Mouse (Mus musculus): ENCODE measurements at regions not wholly inside any gene's neighbourhood (a gene's known extent, or its start where the extent isn't known, plus 50 kb on each side); places are given as distances from the start of the nearest gene placed in this dataset.
A peak's percentile ranks its signal among the peaks of the same experiment; 100 is the strongest.

DNA sequence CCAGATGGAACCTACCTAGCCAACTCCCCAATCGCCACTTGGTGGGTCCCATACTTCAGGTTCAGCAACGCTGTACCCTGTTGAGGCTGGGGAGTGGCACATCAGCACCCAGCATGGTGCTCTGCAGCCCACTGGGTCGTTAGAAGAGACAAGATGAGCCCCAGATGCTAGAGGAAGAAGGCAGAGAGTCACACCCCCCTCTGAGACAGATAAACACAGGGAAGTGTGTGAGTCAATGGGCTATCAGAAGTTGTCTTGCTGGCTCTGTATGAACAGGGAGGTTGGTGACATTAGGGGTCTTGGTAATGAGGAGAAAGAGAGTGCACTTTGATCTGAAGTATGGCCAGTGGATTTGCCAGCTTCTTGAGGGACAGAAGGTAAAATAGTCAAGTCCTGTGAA, 101.7 kb upstream of the Mki67 start:
- DNase-seq (ENCODE audit: low spot score in 2 of 2), result no peak

DNA sequence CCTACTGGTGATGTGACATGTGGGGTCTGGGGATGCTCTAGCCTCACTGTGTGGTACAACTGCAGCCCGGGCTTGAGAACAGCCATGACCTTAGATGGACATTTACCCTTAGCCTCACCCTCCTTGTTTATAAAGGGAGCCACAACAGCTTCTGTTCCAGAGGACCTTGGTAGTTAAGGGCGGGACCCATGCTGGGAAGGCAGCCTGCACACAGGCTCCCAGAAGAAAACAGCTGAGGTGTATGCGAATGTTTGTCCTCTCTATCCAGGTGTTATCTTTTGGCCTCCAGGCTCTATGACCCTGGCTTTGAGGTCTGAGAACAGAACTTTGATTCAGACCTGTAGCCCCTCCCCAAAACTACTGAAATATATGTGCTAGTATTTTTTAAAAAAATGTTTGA, 102.1 kb upstream of the Mki67 start:
- DNase-seq (ENCODE audit: low spot score in 2 of 2), result no peak

DNA sequence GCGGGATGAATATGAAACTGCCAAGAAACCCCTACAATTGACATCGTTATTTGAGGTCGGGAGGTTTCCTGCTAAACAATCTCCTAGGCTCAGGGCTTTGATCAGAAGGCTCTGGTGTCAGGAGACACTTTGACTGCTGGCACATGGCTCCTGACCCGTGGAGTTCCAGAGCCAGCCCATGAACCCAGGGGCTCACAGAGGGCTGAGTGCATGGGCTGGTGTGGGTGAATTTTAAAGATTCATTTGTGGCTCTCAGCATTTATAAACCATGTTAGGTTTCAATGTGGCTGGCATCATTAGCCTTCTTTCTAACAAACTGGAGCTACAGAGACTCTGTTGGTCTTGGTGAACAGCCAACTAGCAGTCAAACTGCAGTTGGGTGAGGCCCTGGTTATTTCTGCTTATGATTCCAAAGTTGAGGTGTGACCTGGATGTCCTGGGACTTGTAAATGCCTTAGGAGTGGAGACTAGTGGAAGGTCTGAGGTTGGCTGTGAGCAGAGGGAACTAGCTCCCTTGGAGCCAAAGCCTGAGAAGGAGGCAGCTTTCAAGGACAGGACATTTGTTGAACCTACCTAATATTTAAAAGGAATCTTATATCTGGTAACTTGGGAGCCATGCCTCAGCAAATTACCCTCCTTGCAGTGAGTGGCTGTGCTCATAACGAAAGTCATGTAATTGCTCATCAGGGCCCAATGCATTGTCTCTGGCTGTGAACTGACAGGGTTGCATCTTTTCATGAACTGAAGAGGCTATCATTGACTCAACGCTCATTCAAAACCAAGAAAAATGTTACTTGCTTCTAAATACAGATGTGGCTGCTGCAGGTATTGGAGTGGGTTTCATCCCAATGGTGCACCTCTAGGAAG, 108.0 kb upstream of the Mki67 start:
- no peak for DNase-seq (ENCODE audit: low spot score in 2 of 2)

DNA sequence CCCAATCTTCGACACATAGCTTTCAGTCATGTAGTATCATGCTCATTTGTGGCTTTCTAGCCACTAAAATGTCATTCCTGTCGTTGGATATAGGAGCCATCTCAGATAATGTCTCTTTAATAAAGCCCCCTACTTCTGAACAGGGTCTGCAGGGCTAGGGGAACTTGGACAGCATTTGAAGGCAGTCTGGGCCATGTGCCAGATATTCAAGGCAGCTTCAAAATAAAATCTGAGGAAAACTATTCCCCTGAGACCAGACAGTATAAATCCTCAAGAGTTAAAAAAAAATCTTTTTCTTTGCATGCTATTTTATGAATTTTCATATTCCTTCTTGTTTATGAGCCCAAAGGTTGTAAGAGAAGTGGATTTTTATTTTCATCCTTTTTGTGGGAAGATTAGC, 113.1 kb upstream of the Mki67 start:
- DNase-seq (ENCODE audit: low spot score in 2 of 2), result no peak

DNA sequence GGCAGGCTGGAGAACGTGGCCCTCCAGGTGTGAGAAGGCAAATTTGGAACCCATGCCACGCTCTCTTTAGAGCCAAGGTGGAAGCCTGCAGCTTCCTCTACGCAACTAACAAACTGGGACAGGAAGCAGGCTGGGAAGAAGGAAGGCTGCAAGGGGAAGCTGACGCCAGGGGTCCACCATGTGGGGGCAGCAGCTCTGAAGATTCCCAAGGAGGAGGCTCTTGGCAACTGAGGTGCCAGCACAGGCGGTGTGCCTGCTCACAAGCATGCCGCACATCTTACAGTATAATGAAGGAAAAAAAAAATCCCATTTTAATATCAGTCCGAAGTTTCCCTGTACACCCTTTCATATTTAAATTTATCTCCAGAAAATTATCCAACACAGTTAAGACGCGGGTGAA, 117.3 kb upstream of the Mki67 start:
- no peak for DNase-seq (ENCODE audit: low spot score in 2 of 2)

DNA sequence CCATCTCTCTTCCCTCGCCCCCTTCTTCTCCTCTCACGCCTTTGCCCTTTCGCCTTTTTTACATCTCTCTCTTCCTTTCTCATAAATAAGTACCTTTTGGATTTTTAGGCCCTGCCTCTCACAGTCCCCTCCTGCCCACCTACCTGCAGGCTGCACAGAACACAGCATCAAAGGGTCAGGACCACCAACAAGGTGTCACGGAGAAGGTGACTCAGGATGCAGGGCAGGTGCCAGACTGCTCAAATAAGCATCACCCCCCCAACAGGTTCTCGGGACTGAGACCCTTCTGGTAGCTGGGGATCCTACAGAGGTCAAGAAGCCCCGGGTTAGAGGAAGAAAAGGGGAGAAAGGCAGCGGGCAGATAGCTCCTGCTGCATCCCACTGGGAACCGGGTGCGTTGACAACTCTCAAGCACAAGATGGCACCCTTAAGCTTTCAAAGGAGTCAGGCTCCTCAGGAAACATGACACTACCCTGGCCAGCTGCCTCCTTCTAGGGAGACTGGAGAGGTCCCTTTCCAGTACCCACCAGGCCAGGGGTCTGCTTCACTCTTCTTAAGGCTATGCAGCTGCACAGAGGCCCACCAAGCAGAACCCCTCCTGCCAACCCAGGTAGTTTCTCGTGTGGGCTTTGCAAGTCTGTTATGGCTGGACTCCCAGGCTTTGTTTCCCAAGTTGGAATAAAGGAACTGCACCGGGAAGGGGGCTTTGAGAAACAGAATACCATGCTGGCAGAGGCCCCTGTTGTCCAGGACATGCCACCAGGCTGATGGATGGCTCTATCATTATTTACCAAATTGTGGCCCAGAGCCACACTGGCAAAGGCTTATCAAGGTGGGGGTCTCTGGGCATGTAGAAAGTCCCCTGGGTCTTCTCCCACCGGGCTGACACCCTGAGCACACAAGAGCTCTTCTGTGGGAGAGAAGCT, 120.9 kb upstream of the Mki67 start:
- peak; percentile 69 to 85 for DNase-seq (ENCODE audit: low spot score in 2 of 2)

DNA sequence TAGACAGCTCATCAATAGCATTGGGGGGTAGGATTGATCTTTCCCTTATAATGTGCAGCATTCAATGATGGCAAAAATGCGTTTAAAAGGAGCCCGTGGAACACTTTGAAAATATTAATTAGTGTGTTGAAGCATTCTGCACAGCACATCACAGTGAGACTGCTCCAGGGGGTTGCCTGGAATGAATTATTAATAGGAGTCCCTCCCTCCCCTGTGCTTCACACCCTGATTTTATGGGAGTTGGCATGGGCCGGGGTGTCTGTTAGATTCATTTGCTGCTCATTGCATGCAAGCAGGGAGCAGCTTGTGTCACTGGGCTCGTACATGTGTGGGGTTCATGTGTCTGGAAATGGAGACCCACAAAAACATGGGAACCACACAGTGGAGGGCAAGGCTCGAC, 127.9 kb upstream of the Mki67 start:
- no peak for DNase-seq (ENCODE audit: low spot score in 2 of 2)

DNA sequence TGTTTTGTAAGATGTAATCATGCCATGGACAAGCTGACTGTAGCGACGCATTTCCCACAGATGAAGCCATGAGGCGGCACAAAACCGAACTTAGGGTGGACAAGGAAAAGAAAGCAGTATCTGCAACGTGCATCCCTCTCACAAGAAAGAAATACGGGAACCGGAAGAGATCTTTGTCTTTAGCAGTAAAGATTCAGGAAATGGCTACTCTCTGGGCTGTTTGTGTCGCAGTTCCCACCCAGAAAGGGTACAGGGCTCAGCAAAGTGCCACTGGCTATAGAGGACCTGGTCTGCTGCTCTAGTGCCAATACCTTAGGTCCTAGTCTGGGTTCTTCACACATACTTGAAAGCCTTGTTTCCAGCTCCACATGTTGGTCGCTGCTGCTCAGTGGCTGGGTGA, 131.1 kb upstream of the Mki67 start:
- no peak for DNase-seq (ENCODE audit: low spot score in 2 of 2)

DNA sequence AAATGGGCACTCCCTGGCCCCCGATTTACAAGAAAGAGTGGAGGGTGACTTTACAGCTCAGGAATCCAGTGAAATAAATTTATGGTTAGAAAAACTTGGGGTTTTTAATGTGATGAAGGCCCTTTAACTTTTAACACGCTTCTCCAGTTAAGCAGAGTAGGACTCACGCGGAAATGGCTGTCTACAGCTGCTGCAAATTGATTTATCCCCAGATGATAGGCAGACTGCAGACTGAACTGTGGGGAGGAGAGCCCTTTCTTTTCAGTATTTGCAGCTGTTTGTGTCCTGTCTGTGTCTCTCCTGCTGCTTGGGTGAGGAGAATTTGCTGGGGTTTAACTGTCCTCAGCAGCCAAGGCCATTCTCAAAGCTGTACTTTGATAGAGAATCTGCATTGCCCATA, 132.0 kb upstream of the Mki67 start:
- no peak for DNase-seq (ENCODE audit: low spot score in 2 of 2)

DNA sequence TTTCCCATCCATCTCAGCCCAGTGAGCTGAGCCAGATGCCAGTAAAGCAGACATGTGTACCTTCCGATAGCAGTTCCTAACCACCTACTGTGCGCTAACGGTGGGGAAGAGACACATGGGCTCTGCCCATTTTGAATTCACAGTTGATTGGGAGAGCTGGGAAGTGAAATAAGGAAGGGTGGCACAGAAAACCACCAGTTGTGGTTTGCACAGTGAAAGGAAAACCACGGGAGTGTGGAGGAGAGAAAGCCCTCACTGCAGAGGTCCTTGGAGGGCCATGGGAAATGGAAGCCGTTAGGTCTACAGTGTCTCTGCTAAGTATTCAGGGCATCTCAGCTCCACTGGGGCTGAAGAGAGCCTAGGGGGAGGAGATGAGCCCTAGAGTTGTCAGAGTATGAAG, 132.7 kb upstream of the Mki67 start:
- no peak for DNase-seq (ENCODE audit: low spot score in 2 of 2)

DNA sequence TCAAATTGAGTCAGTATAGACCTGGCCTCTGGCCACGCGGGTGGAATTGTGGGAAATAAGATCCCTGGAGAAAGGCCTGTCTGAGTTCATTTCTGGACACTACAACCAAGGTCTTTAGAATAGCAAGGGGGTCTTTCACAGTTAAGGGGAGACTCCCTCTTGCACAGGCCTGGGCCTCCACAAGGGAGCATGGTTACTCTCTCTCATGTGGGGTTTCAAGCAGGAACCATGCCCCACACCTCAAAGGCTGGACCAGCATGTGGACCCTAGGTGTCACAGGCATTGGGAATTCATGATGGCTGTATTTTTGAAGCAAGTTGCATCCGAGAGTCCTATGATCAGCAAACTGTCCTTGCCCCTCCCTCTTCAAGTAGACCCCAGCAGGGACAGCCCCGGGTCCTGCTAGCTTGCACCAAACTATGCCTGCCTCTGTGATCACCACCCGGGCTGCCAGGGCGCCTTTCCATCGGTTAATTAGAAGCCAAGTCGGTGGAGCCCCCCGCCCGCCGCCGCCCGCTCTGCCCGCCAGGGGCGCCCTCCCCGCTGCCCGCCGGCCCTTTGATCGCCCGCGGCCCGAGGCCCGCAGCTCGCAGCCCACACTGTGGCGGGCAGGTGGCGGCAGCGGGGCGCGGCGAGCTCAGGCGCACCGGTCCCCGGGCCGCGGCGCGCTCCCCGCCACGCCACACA, 137.1 kb upstream of the Mki67 start:
- DNase-seq (ENCODE audit: low spot score in 2 of 2), result peak; percentile 27 to 35

DNA sequence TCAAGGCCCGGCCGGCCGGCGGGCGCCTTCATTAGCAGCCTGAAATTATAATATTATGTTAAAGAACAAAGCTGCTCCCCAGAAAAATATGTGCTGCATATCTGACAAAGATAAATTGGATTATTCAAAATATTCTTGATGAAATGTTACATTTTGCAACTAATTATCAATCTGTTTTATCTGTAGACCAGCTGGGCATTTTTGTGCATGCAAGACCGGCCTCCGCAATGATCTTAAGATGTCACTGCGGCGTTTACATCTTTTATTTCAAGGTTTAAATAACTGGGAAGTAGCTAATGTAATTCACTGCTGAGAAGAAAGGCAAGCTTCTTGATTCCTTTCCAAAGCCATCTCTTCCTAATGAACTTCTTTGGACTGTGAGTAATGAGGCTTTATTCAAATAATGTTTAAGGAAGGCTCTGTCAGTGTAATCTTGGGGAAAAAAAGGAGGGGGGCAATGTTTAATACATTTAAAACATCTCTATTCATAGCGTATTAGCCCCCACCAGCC, 137.7 kb upstream of the Mki67 start:
- no peak for DNase-seq (ENCODE audit: low spot score in 2 of 2)

DNA sequence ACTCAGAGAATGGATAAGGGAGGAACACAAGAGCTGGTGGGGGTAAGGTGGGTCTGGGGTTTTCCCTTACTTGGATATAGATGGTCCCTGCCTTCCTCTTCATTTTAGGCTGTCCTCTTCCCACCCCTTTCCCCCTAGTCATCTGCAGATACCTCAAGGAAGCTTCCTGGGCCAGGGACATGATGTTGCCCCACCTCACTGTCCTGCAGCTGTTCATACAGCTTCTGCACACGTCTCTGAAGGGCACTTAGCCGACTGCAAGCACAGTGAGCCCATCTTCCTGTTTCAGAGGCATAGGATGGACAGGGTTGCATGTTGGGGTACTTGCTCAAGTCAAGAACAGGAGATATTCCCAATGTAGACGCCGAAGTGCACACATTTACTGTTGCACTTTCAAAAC, 144.1 kb upstream of the Mki67 start:
- no peak for DNase-seq (ENCODE audit: low spot score in 2 of 2)

DNA sequence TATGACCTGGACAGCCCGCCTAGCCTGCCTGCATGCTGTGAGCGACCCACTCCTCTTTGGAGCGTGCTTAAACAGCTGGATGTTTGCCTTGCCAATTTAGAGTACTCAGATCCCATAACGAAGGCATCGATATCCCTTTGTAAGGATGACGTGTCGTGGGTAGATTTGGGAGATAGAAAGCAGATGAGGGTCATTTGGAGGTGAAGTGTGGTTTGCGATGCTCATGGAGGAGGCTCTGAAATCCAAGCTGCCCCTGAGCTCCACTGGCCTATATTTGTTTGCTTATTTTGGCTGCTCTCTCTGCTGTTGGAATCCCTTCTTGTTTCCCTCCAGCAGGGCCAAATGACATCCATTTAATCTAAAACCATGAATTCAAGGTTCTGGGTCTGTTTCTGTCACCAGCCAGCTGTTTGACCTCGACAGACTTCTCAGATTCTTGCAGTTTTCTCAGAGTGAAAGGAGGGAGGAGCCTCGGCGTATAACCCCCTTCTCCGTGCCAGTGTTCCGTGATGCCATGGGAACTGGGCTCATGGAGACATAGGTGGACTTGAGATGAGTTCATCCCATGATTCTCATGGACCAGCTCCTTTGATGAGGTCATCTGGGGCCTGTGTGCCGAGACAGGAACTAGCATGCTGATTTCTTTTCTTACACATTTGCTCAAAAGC, 144.7 kb upstream of the Mki67 start:
- DNase-seq (ENCODE audit: low spot score in 2 of 2), result peak in 1 of 2 experiments; percentile 31

DNA sequence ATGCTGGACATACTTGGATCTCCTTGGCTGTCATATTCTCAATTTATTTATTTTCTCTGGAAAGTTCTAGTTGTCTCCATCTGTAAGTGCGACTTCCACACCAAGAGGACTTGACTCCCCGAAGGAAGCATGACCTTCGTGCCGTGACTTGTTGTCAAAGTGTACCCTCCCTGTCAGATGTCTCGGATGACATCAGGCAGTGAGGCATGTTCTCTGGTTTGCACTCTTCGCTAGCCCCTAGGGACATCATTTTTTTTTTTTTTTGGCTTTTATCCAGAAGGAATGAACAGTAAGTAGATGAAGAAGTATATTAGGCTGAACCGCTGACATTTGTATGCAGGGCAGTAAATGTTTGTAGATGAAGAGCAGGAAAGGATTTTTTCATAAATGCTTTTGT, 145.2 kb upstream of the Mki67 start:
- no peak for DNase-seq (ENCODE audit: low spot score in 2 of 2)

DNA sequence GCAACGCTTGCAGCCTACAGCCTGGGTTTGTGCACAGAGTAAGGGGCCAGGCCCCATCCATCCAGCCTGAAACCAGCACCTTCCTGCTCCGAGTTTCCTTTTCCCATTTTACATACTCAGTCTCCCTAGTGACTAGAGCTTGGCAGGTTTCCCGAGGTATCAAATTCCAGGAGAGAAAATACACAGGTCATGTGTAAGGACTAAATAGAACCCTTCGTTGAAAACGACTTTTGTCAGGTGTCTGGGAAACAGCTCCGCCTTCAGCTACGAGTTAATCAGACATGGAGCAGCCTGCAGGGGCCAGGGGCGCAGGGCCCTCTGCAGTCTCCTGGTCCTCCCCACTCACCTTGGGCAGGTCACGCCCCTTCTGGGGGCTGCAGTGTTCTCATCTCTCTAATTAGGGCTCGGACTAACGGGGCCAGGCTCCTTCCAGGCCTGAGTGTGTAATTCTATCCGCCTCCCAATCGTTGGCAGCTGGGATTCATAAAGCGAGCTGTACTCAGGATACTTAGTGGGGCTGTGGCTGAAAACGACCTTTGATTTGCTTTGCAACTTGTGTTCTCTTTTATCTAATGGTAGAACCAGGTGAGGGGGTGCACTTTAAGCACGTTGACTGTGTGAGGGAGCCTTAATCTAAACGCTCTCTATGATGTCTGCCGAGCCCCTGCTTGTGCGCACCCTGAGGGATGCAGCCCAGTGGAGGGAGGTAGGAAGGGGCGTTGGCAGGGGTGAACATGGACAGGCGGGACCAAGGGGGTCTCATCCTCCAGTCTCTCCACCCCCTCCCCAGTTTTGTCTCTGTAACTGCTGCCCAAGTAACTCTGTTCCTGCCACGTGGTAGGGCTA, 147.6 kb upstream of the Mki67 start:
- DNase-seq (ENCODE audit: low spot score in 2 of 2), result no peak

DNA sequence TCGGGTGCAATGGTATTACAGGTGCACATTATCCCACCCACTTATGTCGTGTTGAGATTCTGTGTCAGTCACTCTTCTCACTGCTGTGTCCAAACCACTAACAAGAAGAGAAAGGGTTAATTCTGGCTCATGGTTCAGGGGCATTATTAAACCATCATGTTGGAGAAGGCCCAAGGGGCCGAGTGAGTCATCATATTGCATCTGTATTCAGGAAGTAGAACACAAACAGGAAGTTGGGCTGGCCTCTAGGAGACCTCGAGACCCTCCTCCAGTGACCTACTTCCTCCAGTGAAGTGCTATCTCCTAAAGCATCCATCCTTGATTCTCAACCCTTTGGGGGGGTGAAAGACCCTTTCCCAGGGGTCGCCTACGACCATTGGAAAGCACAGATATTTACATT, 154.8 kb upstream of the Mki67 start:
- DNase-seq (ENCODE audit: low spot score in 2 of 2), result no peak

DNA sequence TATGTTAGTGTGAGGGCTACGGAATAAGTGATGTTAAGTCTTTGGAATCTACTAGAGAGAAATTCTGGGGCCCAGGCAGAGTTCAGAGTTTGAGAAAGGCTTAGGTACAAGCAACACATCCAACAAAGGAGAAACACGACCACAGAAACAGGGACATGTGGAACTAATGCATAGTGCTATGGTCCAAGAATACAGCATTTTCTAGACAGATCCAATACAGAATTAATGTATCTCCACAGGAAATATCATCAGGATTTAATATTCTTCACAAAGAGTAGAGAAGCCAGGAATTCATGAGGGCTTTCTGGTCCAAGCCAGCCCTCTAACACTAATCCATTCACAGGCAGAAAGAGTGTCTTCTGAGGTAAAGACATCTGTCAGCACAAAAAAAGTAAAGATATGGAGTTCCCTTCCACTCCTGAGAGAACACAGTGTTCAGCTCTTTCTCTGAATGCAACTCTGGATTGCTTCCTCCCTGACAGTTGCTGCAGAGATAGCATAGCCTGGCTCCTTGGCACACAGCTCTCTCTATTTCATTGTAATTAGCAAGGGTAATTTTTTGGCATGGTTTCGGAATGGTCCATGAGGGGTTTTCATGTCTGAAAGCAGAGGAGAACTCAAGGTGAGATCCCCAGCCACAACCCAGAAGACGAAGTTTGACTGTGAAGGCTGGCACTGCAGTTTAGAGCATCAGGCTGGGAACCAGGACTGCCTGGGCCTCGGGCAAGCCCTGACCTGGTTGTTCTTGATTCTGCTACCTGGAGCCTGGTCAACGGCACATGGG, 161.1 kb upstream of the Mki67 start:
- no peak for DNase-seq (ENCODE audit: low spot score in 2 of 2)

DNA sequence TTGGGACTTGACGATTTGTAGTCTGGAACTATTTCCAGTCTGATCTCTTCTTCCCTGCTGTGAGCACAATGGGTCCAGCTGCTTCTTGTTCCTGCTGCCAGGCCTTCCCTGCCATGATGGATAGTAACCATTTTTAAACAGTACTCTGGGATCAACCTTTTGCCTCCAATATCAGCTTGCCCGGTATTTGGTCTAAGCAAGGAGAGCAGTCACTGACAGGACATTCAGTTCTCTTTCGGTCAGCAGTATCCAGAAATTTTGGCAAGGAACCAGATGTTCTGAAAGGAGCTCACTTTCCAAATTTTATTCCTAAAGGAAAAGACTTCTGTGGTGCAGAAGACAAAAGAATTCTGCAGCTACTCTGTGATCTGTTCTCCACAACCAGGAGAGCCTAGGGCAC, 162.6 kb upstream of the Mki67 start:
- DNase-seq (ENCODE audit: low spot score in 2 of 2), result no peak
